Mouse (Mus musculus) embryonic stem cell, embryonic (primary cell): Measurements from ENCODE around the gene Tead1.

Experiments
- CTCF ChIA-PET, 4 experiments: fragments of 300-600 bp in 2 of 4; fragments of 350-600 bp in 2 of 4; sonication (Branson Sonifier 250); formaldehyde crosslinking; loops; one replicate each; lab custom pipeline; 2022; ENCODE audit warnings: inconsistent platforms in 2 of 4; lab: Charles Lee
- POLR2A ChIA-PET, 4 experiments: fragments of 300-600 bp in 2 of 4; fragments of 350-600 bp in 2 of 4; sonication (Branson Sonifier 250); formaldehyde crosslinking; loops; one replicate each; lab custom pipeline; 2022; ENCODE audit warnings: antibody characterized with exemption in 4 of 4, inconsistent platforms in 1 of 4; lab: Charles Lee

Gene Tead1

GRCm38 (mm10) chr7:112831446-112831845, 152.3 kb downstream of the Tead1 start:
- ChIA-PET CTCF (interaction anchor here in 2 of 4 experiments (0.6 to 1.6 kb wide), 3 partner anchors 37 to 187 kb away, joined by 3 to 6 read pairs (median 3); no protein-coding TSS in a partner anchor), POLR2A (interaction anchor here (0.5 to 12.3 kb wide), 19 partner anchors 8 to 537 kb away, joined by 3 to 164 read pairs (median 6); partner anchors contain the start of gene Tead1 (in 1 of the 4))

- CTCF ChIA-PET, result interaction anchor here in 2 of 4 experiments (0.6 to 0.9 kb wide), 3 partner anchors 18 to 883 kb away, joined by 3 to 5 read pairs (median 4); no protein-coding TSS in a partner anchor
- POLR2A ChIA-PET, result interaction anchor here in 3 of 4 experiments (0.6 to 12.3 kb wide), 18 partner anchors 7 to 184 kb away, joined by 3 to 164 read pairs (median 4); no protein-coding TSS in a partner anchor
Observed at GRCm38 (mm10) chr7:112833132-112833531, 154.0 kb downstream of the Tead1 start.

GRCm38 (mm10) chr7:112836076-112836475, 157.0 kb downstream of the Tead1 start:
- CTCF ChIA-PET, result no interaction called here

GRCm38 (mm10) chr7:112838131-112838530, 159.0 kb downstream of the Tead1 start:
- CTCF ChIA-PET, result no interaction called here
- POLR2A ChIA-PET, result interaction anchor here in 2 of 4 experiments (0.9 to 7.5 kb wide), 11 partner anchors 10 to 150 kb away, joined by 3 to 164 read pairs (median 4); no protein-coding TSS in a partner anchor

More at GRCm38 (mm10) chr7:112836076-112836475, 157.0 kb downstream of the Tead1 start:
- POLR2A ChIA-PET, result interaction anchor here in 2 of 4 experiments (0.9 to 7.5 kb wide), 4 partner anchors 8 to 145 kb away, joined by 4 to 164 read pairs (median 4); no protein-coding TSS in a partner anchor

GRCm38 (mm10) chr7:112840351-112840750, 161.2 kb downstream of the Tead1 start:
- POLR2A ChIA-PET, result interaction anchor here in 2 of 4 experiments (0.8 to 7.5 kb wide), 7 partner anchors 11 to 305 kb away, joined by 3 to 164 read pairs (median 70); no protein-coding TSS in a partner anchor
- CTCF ChIA-PET, result no interaction called here

- ChIA-PET POLR2A (interaction anchor here in 3 of 4 experiments (0.5 to 7.5 kb wide), 40 partner anchors 8 to 1647 kb away, joined by 3 to 164 read pairs (median 6); partner anchors contain the start of genes Tead1 (in 2 of the 3) and Btbd10 (in 1 of the 3)), CTCF (interaction anchor here in 2 of 4 experiments (1.0 to 1.4 kb wide), 2 partner anchors 10 to 26 kb away, joined by 3 to 4 read pairs; no protein-coding TSS in a partner anchor)
Observed at GRCm38 (mm10) chr7:112840890-112841289, 161.8 kb downstream of the Tead1 start.

GRCm38 (mm10) chr7:112841484-112841883, 162.4 kb downstream of the Tead1 start:
- ChIA-PET CTCF (interaction anchor here in 3 of 4 experiments (0.6 to 1.4 kb wide), 7 partner anchors 9 to 626 kb away, joined by 3 to 5 read pairs (median 4); no protein-coding TSS in a partner anchor), POLR2A (interaction anchor here (0.6 to 7.5 kb wide), 59 partner anchors 9 to 528 kb away, joined by 3 to 164 read pairs (median 6); partner anchors contain the start of genes Btbd10 (in 2 of the 4) and Tead1 (in 2 of the 4))

GRCm38 (mm10) chr7:112841886-112842285, 162.8 kb downstream of the Tead1 start:
- POLR2A ChIA-PET, result interaction anchor here (0.6 to 7.5 kb wide), 58 partner anchors 9 to 528 kb away, joined by 3 to 164 read pairs (median 6); partner anchors contain the start of genes Btbd10 (in 2 of the 4) and Tead1 (in 2 of the 4)
- CTCF ChIA-PET, result interaction anchor here in 3 of 4 experiments (0.6 to 1.4 kb wide), 8 partner anchors 9 to 627 kb away, joined by 3 to 5 read pairs (median 4); no protein-coding TSS in a partner anchor

- CTCF ChIA-PET, result interaction anchor here in 3 of 4 experiments (0.8 to 2.6 kb wide), 4 partner anchors 10 to 67 kb away, joined by 3 to 13 read pairs (median 4); no protein-coding TSS in a partner anchor
- POLR2A ChIA-PET, result interaction anchor here (0.6 to 10.1 kb wide), 48 partner anchors 9 to 518 kb away, joined by 3 to 137 read pairs (median 4); partner anchors contain the start of genes Btbd10 (in 1 of the 4) and Tead1 (in 1 of the 4)
Observed at GRCm38 (mm10) chr7:112851281-112851744, 172.2 kb downstream of the Tead1 start.

GRCm38 (mm10) chr7:112852149-112852839, 173.2 kb downstream of the Tead1 start:
- ChIA-PET POLR2A (interaction anchor here (0.7 to 10.1 kb wide), 21 partner anchors 8 to 1689 kb away, joined by 3 to 137 read pairs (median 7); partner anchors contain the start of gene Tead1 (in 1 of the 4)), CTCF (interaction anchor here in 1 of 4 experiments (2.6 kb wide), 1 partner anchor 16 kb away, joined by 13 read pairs; no protein-coding TSS in a partner anchor)

- POLR2A ChIA-PET, result interaction anchor here in 3 of 4 experiments (0.7 to 10.1 kb wide), 30 partner anchors 9 to 403 kb away, joined by 3 to 137 read pairs (median 5); partner anchors contain the start of gene Tead1 (in 1 of the 3)
- CTCF ChIA-PET, result interaction anchor here (0.6 to 2.6 kb wide), 9 partner anchors 9 to 212 kb away, joined by 3 to 12 read pairs (median 4); no protein-coding TSS in a partner anchor
Observed at GRCm38 (mm10) chr7:112853857-112854256, 174.7 kb downstream of the Tead1 start.

GRCm38 (mm10) chr7:112854516-112854915, 175.4 kb downstream of the Tead1 start:
- ChIA-PET POLR2A (interaction anchor here in 3 of 4 experiments (0.5 to 10.1 kb wide), 37 partner anchors 9 to 1029 kb away, joined by 3 to 137 read pairs (median 4); partner anchors contain the start of gene Tead1 (in 1 of the 3)), CTCF (interaction anchor here (0.5 to 2.6 kb wide), 20 partner anchors 9 to 821 kb away, joined by 3 to 12 read pairs (median 4); no protein-coding TSS in a partner anchor)

GRCm38 (mm10) chr7:112855419-112855818, 176.3 kb downstream of the Tead1 start:
- CTCF ChIA-PET, result interaction anchor here in 2 of 4 experiments (1.1 to 2.6 kb wide), 3 partner anchors 13 to 67 kb away, joined by 5 to 12 read pairs (median 8); no protein-coding TSS in a partner anchor

GRCm38 (mm10) chr7:112856121-112856571, 177.0 kb downstream of the Tead1 start:
- ChIA-PET POLR2A (interaction anchor here in 3 of 4 experiments (0.6 to 10.1 kb wide), 19 partner anchors 8 to 1720 kb away, joined by 3 to 137 read pairs (median 7); no protein-coding TSS in a partner anchor), CTCF (interaction anchor here in 2 of 4 experiments (0.7 to 1.5 kb wide), 2 partner anchors 12 to 466 kb away, joined by 3 to 4 read pairs; no protein-coding TSS in a partner anchor)

More at GRCm38 (mm10) chr7:112855419-112855818, 176.3 kb downstream of the Tead1 start:
- POLR2A ChIA-PET, result interaction anchor here in 3 of 4 experiments (0.8 to 10.1 kb wide), 26 partner anchors 8 to 353 kb away, joined by 3 to 137 read pairs (median 5); no protein-coding TSS in a partner anchor

GRCm38 (mm10) chr7:112856583-112856982, 177.5 kb downstream of the Tead1 start:
- ChIA-PET POLR2A (interaction anchor here in 3 of 4 experiments (0.6 to 10.1 kb wide), 17 partner anchors 8 to 1720 kb away, joined by 3 to 137 read pairs (median 5); no protein-coding TSS in a partner anchor), CTCF (interaction anchor here in 2 of 4 experiments (0.5 to 1.5 kb wide), 4 partner anchors 12 to 671 kb away, joined by 3 to 4 read pairs (median 3); no protein-coding TSS in a partner anchor)

GRCm38 (mm10) chr7:112859887-112860286, 180.8 kb downstream of the Tead1 start:
- ChIA-PET POLR2A (interaction anchor here in 2 of 4 experiments (1.4 to 4.1 kb wide), 3 partner anchors 9 to 18 kb away, joined by 3 to 16 read pairs (median 8); no protein-coding TSS in a partner anchor), CTCF (interaction anchor here in 2 of 4 experiments (0.6 to 1.2 kb wide), 3 partner anchors 8 to 64 kb away, joined by 3 to 6 read pairs (median 5); no protein-coding TSS in a partner anchor)
